Mouse (Mus musculus) liver, postnatal 0 days (tissue): ENCODE data around the gene Med12l. TPM values are rescaled to one million over a fixed set of nuclear protein-coding genes. Genes with fewer than 3 reads are reported as not detected.

Experiments
- ATAC-seq: fragments of 200-750 bp; cut with Nextera tagmentation; 2 replicates; pipeline ENCODE4 v1.8.0; 2017; ENCODE audit warnings: mild to moderate bottlenecking, moderate library complexity
- DNase-seq: peaks from one replicate; pipeline ENCODE4 v3.0.0-alpha.2; 2016
- H3K27ac ChIP-seq: fragments of 300-500 bp; sonication (generic); 2 replicates; pipeline ENCODE4 v1.5.1; 2014; ENCODE audit warnings: antibody characterized with exemption, moderate library complexity, mild to moderate bottlenecking, low read depth
- H3K27me3 ChIP-seq: fragments of 300-500 bp; sonication (generic); 2 replicates; pipeline ENCODE4 v1.6.1; 2014; ENCODE audit warnings: low read length, control low read depth, mixed read lengths; ENCODE audit not compliant: insufficient read depth
- H3K36me3 ChIP-seq: fragments of 300-500 bp; sonication (generic); replicated peaks from 2 replicates; pipeline ENCODE4 v1.6.1; 2014; ENCODE audit warnings: mild to moderate bottlenecking, control low read depth, low read length, moderate library complexity, mixed read lengths; ENCODE audit not compliant: insufficient read depth
- H3K4me1 ChIP-seq: fragments of 300-500 bp; sonication (generic); 2 replicates; pipeline ENCODE4 v1.6.1; 2014; ENCODE audit warnings: antibody characterized with exemption, mild to moderate bottlenecking, control low read depth; ENCODE audit not compliant: insufficient read depth
- H3K4me2 ChIP-seq: fragments of 300-500 bp; sonication (generic); 2 replicates; pipeline ENCODE4 v1.6.1; 2014; ENCODE audit warnings: low read depth, mild to moderate bottlenecking, low read length, moderate library complexity, mixed read lengths
- H3K4me3 ChIP-seq: fragments of 300-500 bp; sonication (generic); 2 replicates; pipeline ENCODE4 v1.5.1; 2014; ENCODE audit warnings: low read depth, low read length
- H3K9ac ChIP-seq: fragments of 300-500 bp; sonication (generic); replicated peaks from 2 replicates; pipeline ENCODE4 v1.6.1; 2014; ENCODE audit warnings: mild to moderate bottlenecking, moderate library complexity
- H3K9me3 ChIP-seq: fragments of 300-500 bp; sonication (generic); 2 replicates; pipeline ENCODE4 v1.6.1; 2016; ENCODE audit warnings: mild to moderate bottlenecking, control low read depth, low read length, mixed read lengths
- CTCF ChIP-seq: sonication (generic); IDR thresholded peaks from 2 replicates; pipeline ENCODE4 v1.5.1; 2016; ENCODE audit warnings: antibody characterized with exemption, low read depth
- EP300 ChIP-seq: IDR thresholded peaks from 2 replicates; pipeline ENCODE4 v1.6.1; 2016; ENCODE audit warnings: antibody characterized with exemption, low read depth, mild to moderate bottlenecking
- WGBS: fragments of 180-500 bp; shearing (Covaris S2); extraction: QIAGEN DNeasy Blood & Tissue Kit; methylation state at CpG from one replicate; pipeline ENCODE4 v1.1.7; 2014; ENCODE audit not compliant: insufficient replicate concordance; 5-methylcytosine and 5-hydroxymethylcytosine counted together
- polyA plus RNA-seq: library from polyadenylated mRNA; unstranded; fragments of >200 nt; fragmentation: Nextera tagmentation; extraction: Ambion mirVana; gene quantifications from 2 replicates; pipeline ENCODE4 v1.2.1, GENCODE M21; 2015

Gene Med12l
- polyA plus RNA-seq, 1 experiment from 2014 or later, result 0.67 TPM

- DNase-seq (no peak), ATAC-seq (0 out of 2 replicates have a peak, but pooled peaks have one; percentile 45)
- 34% methylated on average over 3 of the region's 3 CpGs for WGBS
- Histone ChIP-seq H3K27ac (peak overlapping the region; percentile 67), H3K36me3 (no peaks in the 10 kb centered on the region), H3K9me3 (no peaks in the 10 kb centered on the region), H3K4me1 (peaks cover 3% of the 10 kb centered on the region; the same call in 1 of the 2 replicates), H3K4me3 (no peak overlapping the region), H3K27me3 (no peaks in the 10 kb centered on the region), H3K4me2 (no peak overlapping the region), H3K9ac (no peak overlapping the region)
- TF ChIP-seq EP300, result no peak
- TF ChIP-seq CTCF, result no peak
Measured at GRCm38 (mm10) chr3:59263988-59264387, 258.4 kb downstream of the Med12l start.

GRCm38 (mm10) chr3:59270811-59271210 is 265.2 kb downstream of the Med12l start:
- Histone ChIP-seq H3K9me3 (no peaks in the 10 kb centered on the region), H3K27me3 (no peaks in the 10 kb centered on the region), H3K4me3 (no peak overlapping the region), H3K36me3 (no peaks in the 10 kb centered on the region), H3K27ac (no peak overlapping the region), H3K4me1 (no peaks in the 10 kb centered on the region), H3K4me2 (no peak overlapping the region), H3K9ac (no peak overlapping the region)
- TF ChIP-seq CTCF (no peak), EP300 (no peak)
- DNase-seq, result no peak
- WGBS, result 86% methylated on average over 6 of the region's 6 CpGs
- no peak for ATAC-seq

GRCm38 (mm10) chr3:59277502-59278253 is 272.1 kb downstream of the Med12l start:
- Histone ChIP-seq H3K36me3 (no peaks in the 10 kb centered on the region), H3K9me3 (no peaks in the 10 kb centered on the region), H3K4me3 (no peak overlapping the region), H3K27ac (no peak overlapping the region), H3K4me1 (no peaks in the 10 kb centered on the region), H3K27me3 (no peaks in the 10 kb centered on the region), H3K4me2 (no peak overlapping the region), H3K9ac (no peak overlapping the region)
- 74% methylated on average over 3 of the region's 3 CpGs for WGBS
- TF ChIP-seq EP300, result no peak
- no peak for TF ChIP-seq CTCF
- DNase-seq, result no peak
- no peak for ATAC-seq

GRCm38 (mm10) chr3:59278254-59278533 is 272.6 kb downstream of the Med12l start:
- DNase-seq, result no peak
- 79% methylated on average over 3 of the region's 3 CpGs for WGBS
- ATAC-seq, result no peak
- no peak overlapping the region for H3K9ac ChIP-seq
- H3K4me2 ChIP-seq, result no peak overlapping the region
- no peaks in the 10 kb centered on the region for H3K36me3 ChIP-seq
- H3K27ac ChIP-seq, result no peak overlapping the region
- H3K9me3 ChIP-seq, result no peaks in the 10 kb centered on the region
- no peaks in the 10 kb centered on the region for H3K27me3 ChIP-seq
- no peak overlapping the region for H3K4me3 ChIP-seq
- no peak for TF ChIP-seq EP300
- TF ChIP-seq CTCF, result no peak
- H3K4me1 ChIP-seq, result no peaks in the 10 kb centered on the region

- Histone ChIP-seq H3K4me1 (no peaks in the 10 kb centered on the region), H3K36me3 (no peaks in the 10 kb centered on the region), H3K4me3 (no peak overlapping the region), H3K27ac (no peak overlapping the region), H3K27me3 (no peaks in the 10 kb centered on the region), H3K9me3 (no peaks in the 10 kb centered on the region), H3K4me2 (no peak overlapping the region), H3K9ac (no peak overlapping the region)
- DNase-seq (no peak), ATAC-seq (no peak)
- TF ChIP-seq CTCF (no peak), EP300 (no peak)
Measured at GRCm38 (mm10) chr3:59278620-59279019, 273.0 kb downstream of the Med12l start.

- H3K4me2 ChIP-seq, result no peak overlapping the region
- no peak overlapping the region for H3K27ac ChIP-seq
- H3K4me1 ChIP-seq, result no peaks in the 10 kb centered on the region
- WGBS, result 66% methylated on average over 2 of the region's 2 CpGs
- ATAC-seq (no peak), DNase-seq (no peak)
- no peaks in the 10 kb centered on the region for H3K27me3 ChIP-seq
- H3K36me3 ChIP-seq, result no peaks in the 10 kb centered on the region
- no peak overlapping the region for H3K9ac ChIP-seq
- H3K9me3 ChIP-seq, result no peaks in the 10 kb centered on the region
- H3K4me3 ChIP-seq, result no peak overlapping the region
- TF ChIP-seq EP300 (no peak), CTCF (no peak)
Measured at GRCm38 (mm10) chr3:59290551-59290950, 284.9 kb downstream of the Med12l start.
